Mouse (Mus musculus): ENCODE data around the gene Pakap.

Gene Pakap

GRCm38 (mm10) chr4:57837089-57837488 lies 269.1 kb downstream of the Pakap start:
- DNase-seq (ENCODE audit: low read depth, low spot score), result no peak

- no peak for DNase-seq (ENCODE audit: low read depth, low spot score)
Measured at GRCm38 (mm10) chr4:57839343-57839742, 271.4 kb downstream of the Pakap start.

GRCm38 (mm10) chr4:57841911-57842310 lies 273.9 kb downstream of the Pakap start:
- no peak for DNase-seq (ENCODE audit: low read depth, low spot score)

DNA sequence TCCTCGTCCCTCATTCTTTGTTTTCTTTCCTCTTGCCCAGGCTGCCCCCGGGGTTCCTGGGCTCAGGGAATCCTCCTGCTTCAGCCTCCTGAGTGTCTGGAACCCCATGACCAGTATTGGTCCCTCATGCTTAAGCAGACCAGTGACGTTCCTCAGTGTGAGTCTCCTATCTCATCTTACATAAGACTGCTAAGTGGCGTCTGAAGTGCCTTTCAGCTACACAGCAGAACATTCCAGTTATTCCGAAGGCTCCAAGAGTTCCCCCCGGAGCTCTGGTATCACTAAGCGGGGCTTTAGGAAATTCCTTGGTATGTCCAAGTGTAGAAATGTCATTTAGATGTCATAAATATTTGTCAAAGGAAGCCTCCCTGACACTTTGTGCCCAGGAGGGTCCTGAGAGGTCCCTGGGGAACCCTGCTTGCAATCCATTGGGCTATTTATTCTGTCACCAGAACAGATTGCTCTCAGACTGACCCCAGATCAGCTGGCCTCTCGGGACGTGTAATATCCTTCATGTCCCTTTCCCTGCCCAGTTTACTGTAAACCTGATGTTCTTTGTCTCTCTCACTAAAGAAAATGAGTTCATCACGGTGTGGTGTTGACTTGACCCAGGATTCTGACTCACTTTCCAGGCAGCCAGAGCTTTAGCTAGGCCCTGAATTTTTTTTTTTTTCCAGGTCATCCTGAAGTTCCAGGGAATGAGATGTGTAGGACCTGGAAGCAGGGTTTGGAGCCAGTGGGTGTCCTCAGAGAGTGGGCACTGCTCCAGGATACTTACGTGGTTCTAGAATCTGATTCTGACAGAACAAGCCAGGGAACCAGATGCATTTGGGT lies 274.7 kb downstream of the Pakap start:
- DNase-seq (ENCODE audit: low read depth, low spot score), result no peak

- no peak for DNase-seq (ENCODE audit: low read depth, low spot score)
Measured at GRCm38 (mm10) chr4:57845031-57845431, 277.1 kb downstream of the Pakap start.

- no peak for DNase-seq (ENCODE audit: low read depth, low spot score)
Measured at GRCm38 (mm10) chr4:57845541-57846210, 277.7 kb downstream of the Pakap start.

- DNase-seq (ENCODE audit: low read depth, low spot score), result no peak
Measured at GRCm38 (mm10) chr4:57846381-57846990, 278.5 kb downstream of the Pakap start.

DNA sequence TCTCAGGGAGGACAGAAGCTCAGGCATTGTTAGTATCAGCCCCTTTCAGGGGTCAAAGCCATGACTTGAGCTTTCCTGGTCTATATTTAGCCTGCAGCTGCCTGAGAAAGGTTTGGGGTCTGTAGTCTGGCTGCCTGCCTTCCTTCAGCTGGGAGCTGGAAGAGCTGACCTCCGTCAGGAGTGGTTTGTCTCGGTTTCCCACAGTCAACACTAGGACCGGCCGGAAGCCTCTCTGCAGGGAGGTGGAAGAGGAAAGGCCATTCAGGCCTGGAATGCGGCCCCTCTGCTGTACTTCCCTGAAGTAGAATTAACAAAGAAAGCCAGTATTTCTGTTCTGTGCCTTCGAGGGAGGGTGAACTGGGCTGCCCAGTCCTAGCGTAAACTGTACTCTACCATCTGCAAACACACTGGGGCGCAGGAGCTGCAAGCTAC lies 279.0 kb downstream of the Pakap start:
- no peak for DNase-seq (ENCODE audit: low read depth, low spot score)

DNA sequence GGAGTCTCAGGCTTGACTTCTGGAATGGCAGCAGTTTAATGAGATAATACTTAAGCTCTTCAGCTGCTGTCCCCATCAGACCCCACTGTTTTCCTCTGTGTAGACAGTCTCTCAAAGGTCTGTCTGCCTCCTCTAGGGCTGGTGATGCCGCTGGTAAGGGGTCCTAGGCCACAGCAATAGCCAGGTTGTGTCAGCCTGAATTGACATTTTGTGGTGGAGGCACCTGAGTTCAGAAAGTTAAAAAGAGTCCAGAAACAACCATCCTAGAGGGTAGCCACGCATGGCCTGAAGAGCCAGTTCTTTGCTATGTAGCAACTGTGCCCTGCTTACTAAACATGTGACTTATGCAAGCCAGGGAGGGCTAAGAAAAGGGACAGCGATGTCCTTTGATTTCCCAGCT lies 279.7 kb downstream of the Pakap start:
- no peak for DNase-seq (ENCODE audit: low read depth, low spot score)

DNA sequence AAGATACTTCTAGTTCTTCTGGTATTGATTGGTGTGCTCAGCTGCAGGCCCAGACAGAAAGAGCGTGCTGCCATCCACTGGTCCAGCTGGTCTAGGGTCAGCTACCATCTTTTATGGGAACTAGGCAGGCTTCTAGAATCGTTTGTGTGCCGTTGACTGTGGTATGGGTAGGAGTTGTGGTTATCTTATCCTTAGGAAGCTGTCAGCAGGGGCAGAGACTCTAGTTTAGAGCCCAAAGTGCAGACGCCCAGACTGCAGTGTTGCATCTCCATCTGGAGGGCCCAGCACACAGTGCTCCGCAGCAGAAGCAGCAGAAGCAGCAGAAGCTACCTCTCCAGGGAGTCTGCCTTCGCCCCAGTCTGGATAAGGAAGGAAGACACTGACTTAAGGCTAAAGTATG lies 281.5 kb downstream of the Pakap start:
- no peak for DNase-seq (ENCODE audit: low read depth, low spot score)

GRCm38 (mm10) chr4:57851731-57852130 lies 283.8 kb downstream of the Pakap start:
- DNase-seq (ENCODE audit: low read depth, low spot score), result no peak

GRCm38 (mm10) chr4:57852461-57853040 lies 284.6 kb downstream of the Pakap start:
- no peak for DNase-seq (ENCODE audit: low read depth, low spot score)

- no peak for DNase-seq (ENCODE audit: low read depth, low spot score)
Measured at GRCm38 (mm10) chr4:57854181-57854580, 286.2 kb downstream of the Pakap start.

GRCm38 (mm10) chr4:57855281-57855941 lies 287.4 kb downstream of the Pakap start:
- DNase-seq (ENCODE audit: low read depth, low spot score), result no peak

GRCm38 (mm10) chr4:57856673-57857072 lies 288.7 kb downstream of the Pakap start:
- DNase-seq (ENCODE audit: low read depth, low spot score), result no peak

GRCm38 (mm10) chr4:57860204-57860611 lies 292.2 kb downstream of the Pakap start:
- no peak for DNase-seq (ENCODE audit: low read depth, low spot score)

DNA sequence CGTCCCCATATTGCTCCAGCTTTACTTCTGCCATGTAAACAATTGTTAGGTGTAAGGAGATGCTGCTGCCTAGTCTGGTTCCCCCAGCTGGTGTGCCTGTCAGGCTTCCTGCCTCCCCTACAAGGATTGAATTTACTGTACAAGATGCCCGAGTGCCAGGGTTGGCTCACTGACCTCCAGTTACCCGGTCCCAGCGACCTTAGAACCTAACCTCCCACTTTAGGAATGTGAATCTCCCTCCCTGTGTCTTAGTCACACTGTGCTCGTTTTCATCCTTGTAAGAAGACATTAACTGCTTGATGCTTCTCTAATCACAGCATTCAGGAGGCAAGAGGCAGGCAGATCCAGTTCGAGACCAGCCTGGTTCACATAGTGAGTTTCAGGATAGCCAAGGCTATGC lies 293.2 kb downstream of the Pakap start:
- DNase-seq (ENCODE audit: low read depth, low spot score), result no peak

GRCm38 (mm10) chr4:57861856-57862255 lies 293.9 kb downstream of the Pakap start:
- DNase-seq (ENCODE audit: low read depth, low spot score), result no peak

GRCm38 (mm10) chr4:57862269-57862986 lies 294.4 kb downstream of the Pakap start:
- DNase-seq (ENCODE audit: low read depth, low spot score), result no peak

DNA sequence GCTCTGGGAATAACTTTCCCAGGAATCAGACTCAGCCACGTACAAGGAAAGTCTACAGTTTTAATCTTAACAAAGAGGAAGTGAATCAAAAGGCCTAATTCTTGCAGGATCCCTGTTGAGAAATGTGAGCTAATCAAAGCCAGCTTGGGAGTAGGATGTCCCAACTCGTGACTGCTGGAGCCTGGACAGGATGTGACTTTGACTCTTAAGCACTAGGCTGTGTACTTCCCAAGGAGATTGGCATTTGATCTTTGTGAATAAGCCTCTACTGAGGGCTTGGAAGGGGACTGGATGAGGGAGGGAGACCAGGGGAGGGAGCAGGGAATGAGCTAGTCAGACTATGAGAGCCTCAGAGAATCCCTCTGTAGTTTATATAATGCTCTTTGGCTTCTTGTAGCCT lies 298.1 kb downstream of the Pakap start:
- no peak for DNase-seq (ENCODE audit: low read depth, low spot score)

- no peak for DNase-seq (ENCODE audit: low read depth, low spot score)
Measured at GRCm38 (mm10) chr4:57866990-57867389, 299.0 kb downstream of the Pakap start.
